Mouse (Mus musculus): Measurements from ENCODE around the gene Khnyn. TPM values are rescaled to one million over a fixed set of nuclear protein-coding genes. Genes with fewer than 3 reads are reported as not detected.
A peak's percentile ranks its signal among the peaks of the same experiment; 100 is the strongest.

Khnyn gene
- polyA plus RNA-seq, 1 experiment from 2014 or later: 5.1 TPM

GRCm38 (mm10) chr14:55869538-55869937 is 15.2 kb upstream of the Khnyn start:
- no peak for ATAC-seq
- Histone ChIP-seq H3K4me1 (replicated peaks; ENCODE audit: control insufficient read depth, insufficient read depth, low read length) (no peaks in the 10 kb centered on the region), H3K27ac (ENCODE audit: low read depth, low read length) (no peak overlapping the region), H3K36me3 (ENCODE audit: control insufficient read depth, insufficient read depth) (peaks cover 59% of the 10 kb centered on the region), H3K27me3 (replicated peaks; ENCODE audit: control insufficient read depth, insufficient read depth, low read length) (no peaks in the 10 kb centered on the region), H3K9ac (ENCODE audit: low read depth, low read length) (no peak overlapping the region), H3K4me3 (ENCODE audit: low read depth, low read length) (no peak overlapping the region), H3K4me2 (replicated peaks; ENCODE audit: low read depth) (no peak overlapping the region), H3K9me3 (ENCODE audit: control insufficient read depth) (no peaks in the 10 kb centered on the region)
- TF ChIP-seq CTCF (IDR thresholded peaks at IDR 0.05; ENCODE audit: low read depth): no peak
- WGBS: 90% methylated on average over 6 of the region's 6 CpGs

- Histone ChIP-seq H3K4me1 (replicated peaks; ENCODE audit: control insufficient read depth, insufficient read depth, low read length) (no peaks in the 10 kb centered on the region), H3K9me3 (ENCODE audit: control insufficient read depth) (no peaks in the 10 kb centered on the region), H3K9ac (ENCODE audit: low read depth, low read length) (no peak overlapping the region), H3K27me3 (replicated peaks; ENCODE audit: control insufficient read depth, insufficient read depth, low read length) (no peaks in the 10 kb centered on the region), H3K36me3 (ENCODE audit: control insufficient read depth, insufficient read depth) (peaks cover 41% of the 10 kb centered on the region), H3K4me3 (ENCODE audit: low read depth, low read length) (no peak overlapping the region), H3K27ac (ENCODE audit: low read depth, low read length) (no peak overlapping the region), H3K4me2 (replicated peaks; ENCODE audit: low read depth) (no peak overlapping the region)
- ATAC-seq: no peak
- WGBS: 84% methylated on average over 12 of the region's 12 CpGs
- TF ChIP-seq CTCF (IDR thresholded peaks at IDR 0.05; ENCODE audit: low read depth): no peak
These were observed 12.7 kb upstream of the Khnyn start for GRCm38 (mm10) chr14:55872039-55872438.

- Histone ChIP-seq H3K9me3 (ENCODE audit: control insufficient read depth) (no peaks in the 10 kb centered on the region), H3K4me1 (replicated peaks; ENCODE audit: control insufficient read depth, insufficient read depth, low read length) (no peaks in the 10 kb centered on the region)
- ATAC-seq: no peak
These were observed 12.2 kb upstream of the Khnyn start for GRCm38 (mm10) chr14:55872551-55872950.

GRCm38 (mm10) chr14:55873242-55873713 is 11.5 kb upstream of the Khnyn start:
- no peak for TF ChIP-seq CTCF (IDR thresholded peaks at IDR 0.05; ENCODE audit: low read depth)
- no peak overlapping the region for H3K4me3 ChIP-seq (ENCODE audit: low read depth, low read length)
- H3K36me3 ChIP-seq (ENCODE audit: control insufficient read depth, insufficient read depth): peaks cover 34% of the 10 kb centered on the region
- no peak overlapping the region for H3K27ac ChIP-seq (ENCODE audit: low read depth, low read length)
- H3K4me2 ChIP-seq (replicated peaks; ENCODE audit: low read depth): peak overlapping the region; percentile 64; the same call in 1 of the 2 replicates
- no peak for ATAC-seq
- WGBS: 79% methylated on average over 8 of the region's 8 CpGs
- no peaks in the 10 kb centered on the region for H3K27me3 ChIP-seq (replicated peaks; ENCODE audit: control insufficient read depth, insufficient read depth, low read length)
- H3K9ac ChIP-seq (ENCODE audit: low read depth, low read length): no peak overlapping the region
- H3K4me1 ChIP-seq (replicated peaks; ENCODE audit: control insufficient read depth, insufficient read depth, low read length): no peaks in the 10 kb centered on the region
- no peaks in the 10 kb centered on the region for H3K9me3 ChIP-seq (ENCODE audit: control insufficient read depth)

More at GRCm38 (mm10) chr14:55872551-55872950, 12.2 kb upstream of the Khnyn start:
- H3K27me3 ChIP-seq (replicated peaks; ENCODE audit: control insufficient read depth, insufficient read depth, low read length): no peaks in the 10 kb centered on the region
- TF ChIP-seq CTCF (IDR thresholded peaks at IDR 0.05; ENCODE audit: low read depth): no peak
- 85% methylated on average over 17 of the region's 17 CpGs for WGBS
- no peak overlapping the region for H3K27ac ChIP-seq (ENCODE audit: low read depth, low read length)
- no peak overlapping the region for H3K4me3 ChIP-seq (ENCODE audit: low read depth, low read length)
- peaks cover 41% of the 10 kb centered on the region for H3K36me3 ChIP-seq (ENCODE audit: control insufficient read depth, insufficient read depth)
- H3K9ac ChIP-seq (ENCODE audit: low read depth, low read length): no peak overlapping the region
- H3K4me2 ChIP-seq (replicated peaks; ENCODE audit: low read depth): no peak overlapping the region

- Histone ChIP-seq H3K4me2 (replicated peaks; ENCODE audit: low read depth) (peak overlapping the region; percentile 64), H3K27ac (ENCODE audit: low read depth, low read length) (no peak overlapping the region), H3K4me3 (ENCODE audit: low read depth, low read length) (peak overlapping the region; percentile 28), H3K27me3 (replicated peaks; ENCODE audit: control insufficient read depth, insufficient read depth, low read length) (no peaks in the 10 kb centered on the region), H3K36me3 (ENCODE audit: control insufficient read depth, insufficient read depth) (peaks cover 26% of the 10 kb centered on the region), H3K9me3 (ENCODE audit: control insufficient read depth) (no peaks in the 10 kb centered on the region), H3K4me1 (replicated peaks; ENCODE audit: control insufficient read depth, insufficient read depth, low read length) (no peaks in the 10 kb centered on the region), H3K9ac (ENCODE audit: low read depth, low read length) (0 out of 2 replicates have a peak overlapping the region, but pooled peaks have one; percentile 4)
- ATAC-seq: peak; percentile 64
- peak; percentile 97 for TF ChIP-seq CTCF (IDR thresholded peaks at IDR 0.05; ENCODE audit: low read depth)
- WGBS: 10% methylated on average over 30 of the region's 30 CpGs
These were observed 10.7 kb upstream of the Khnyn start for GRCm38 (mm10) chr14:55873714-55874683.

- 19% methylated on average over 14 of the region's 14 CpGs for WGBS
- Histone ChIP-seq H3K36me3 (ENCODE audit: control insufficient read depth, insufficient read depth) (no peaks in the 10 kb centered on the region), H3K9me3 (ENCODE audit: control insufficient read depth) (no peaks in the 10 kb centered on the region), H3K27ac (ENCODE audit: low read depth, low read length) (no peak overlapping the region), H3K9ac (ENCODE audit: low read depth, low read length) (no peak overlapping the region), H3K4me1 (replicated peaks; ENCODE audit: control insufficient read depth, insufficient read depth, low read length) (peaks cover 3% of the 10 kb centered on the region; the same call in 1 of the 2 replicates), H3K27me3 (replicated peaks; ENCODE audit: control insufficient read depth, insufficient read depth, low read length) (no peaks in the 10 kb centered on the region), H3K4me2 (replicated peaks; ENCODE audit: low read depth) (no peak overlapping the region), H3K4me3 (ENCODE audit: low read depth, low read length) (no peak overlapping the region)
- no peak for ATAC-seq
- no peak for TF ChIP-seq CTCF (IDR thresholded peaks at IDR 0.05; ENCODE audit: low read depth)
These were observed 7.1 kb upstream of the Khnyn start for GRCm38 (mm10) chr14:55877469-55878315.

Measured in intestine, postnatal 0 days (tissue).